Mouse (Mus musculus): ENCODE data around the gene Rnf222. TPM values are rescaled to one million over a fixed set of nuclear protein-coding genes. Genes with fewer than 3 reads are reported as not detected.

Gene Rnf222
- polyA plus RNA-seq, 1 experiment from 2014 or later = not detected

DNA sequence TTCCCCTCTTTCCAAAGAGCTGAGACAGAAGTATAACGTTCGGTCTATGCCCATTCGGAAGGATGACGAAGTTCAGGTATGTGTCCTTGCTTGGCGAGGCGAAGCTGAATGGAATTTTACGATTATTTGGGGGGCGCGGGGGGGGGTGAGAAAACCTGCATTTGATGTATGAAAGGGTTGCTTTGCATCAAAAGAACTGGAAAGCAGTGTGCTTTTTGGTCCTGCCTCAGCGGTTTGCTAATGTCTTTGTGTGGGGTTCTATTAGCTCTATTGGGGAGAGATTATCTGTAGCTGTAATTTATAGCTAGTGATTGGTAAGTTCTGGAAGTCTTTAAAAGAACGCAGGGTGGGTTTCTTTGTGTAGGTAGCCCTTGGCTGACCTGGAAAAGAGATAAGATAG, 14.0 kb downstream of the Rnf222 start:
- 7% methylated on average over 11 of the region's 11 CpGs for WGBS
- peak overlapping the region; percentile 98 for H3K9ac ChIP-seq (ENCODE audit: low read length)
- H3K4me2 ChIP-seq (ENCODE audit: low read depth, low read length, severe bottlenecking) = peak overlapping the region; percentile 70
- no peaks in the 10 kb centered on the region for H3K27me3 ChIP-seq (ENCODE audit: control insufficient read depth, insufficient read depth, low read length)
- DNase-seq (ENCODE audit: low spot score) = no peak
- no peaks in the 10 kb centered on the region for H3K9me3 ChIP-seq (ENCODE audit: control insufficient read depth, low read length)
- peaks cover 2% of the 10 kb centered on the region; the same call in 1 of the 2 replicates for H3K4me1 ChIP-seq (replicated peaks; ENCODE audit: control insufficient read depth, insufficient read depth, low read length)
- H3K36me3 ChIP-seq (ENCODE audit: control insufficient read depth, insufficient read depth, low read length) = peaks cover 24% of the 10 kb centered on the region
- H3K27ac ChIP-seq (ENCODE audit: low read depth, low read length) = 0 out of 2 replicates have a peak overlapping the region, but pooled peaks have one; percentile 46
- no peak for ATAC-seq (replicated peaks; ENCODE audit: low FRiP score)
- peak overlapping the region; percentile 97 for H3K4me3 ChIP-seq (ENCODE audit: low read depth, low read length)

DNA sequence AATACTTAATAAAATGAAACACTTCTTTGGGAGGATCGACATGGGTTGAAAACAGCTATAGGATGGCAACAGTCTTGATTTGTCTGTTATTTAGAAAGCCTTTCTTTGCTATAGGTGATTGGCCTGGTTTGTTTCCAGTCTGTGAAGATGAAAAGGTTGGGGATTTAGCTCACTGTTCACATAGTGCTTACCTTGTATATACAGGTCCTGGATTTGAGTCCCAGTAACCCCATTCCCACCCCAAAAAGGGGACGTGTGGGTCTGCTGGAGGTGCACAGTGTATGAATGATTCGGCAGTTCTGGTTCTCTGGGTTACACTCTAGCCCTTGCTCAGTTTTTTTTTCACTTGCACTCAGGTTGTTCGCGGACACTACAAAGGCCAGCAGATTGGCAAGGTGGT, 14.5 kb downstream of the Rnf222 start:
- Histone ChIP-seq H3K27ac (ENCODE audit: low read depth, low read length) (no peak overlapping the region), H3K27me3 (ENCODE audit: control insufficient read depth, insufficient read depth, low read length) (no peaks in the 10 kb centered on the region), H3K36me3 (ENCODE audit: control insufficient read depth, insufficient read depth, low read length) (peaks cover 24% of the 10 kb centered on the region), H3K9ac (ENCODE audit: low read length) (peak overlapping the region; percentile 98), H3K9me3 (ENCODE audit: control insufficient read depth, low read length) (no peaks in the 10 kb centered on the region), H3K4me3 (ENCODE audit: low read depth, low read length) (peak overlapping the region; percentile 97), H3K4me1 (replicated peaks; ENCODE audit: control insufficient read depth, insufficient read depth, low read length) (peaks cover 2% of the 10 kb centered on the region; the same call in 1 of the 2 replicates), H3K4me2 (ENCODE audit: low read depth, low read length, severe bottlenecking) (peak overlapping the region; percentile 70)
- ATAC-seq (replicated peaks; ENCODE audit: low FRiP score) = no peak
- WGBS = 84% methylated on average over 5 of the region's 5 CpGs
- no peak for DNase-seq (ENCODE audit: low spot score)

DNA sequence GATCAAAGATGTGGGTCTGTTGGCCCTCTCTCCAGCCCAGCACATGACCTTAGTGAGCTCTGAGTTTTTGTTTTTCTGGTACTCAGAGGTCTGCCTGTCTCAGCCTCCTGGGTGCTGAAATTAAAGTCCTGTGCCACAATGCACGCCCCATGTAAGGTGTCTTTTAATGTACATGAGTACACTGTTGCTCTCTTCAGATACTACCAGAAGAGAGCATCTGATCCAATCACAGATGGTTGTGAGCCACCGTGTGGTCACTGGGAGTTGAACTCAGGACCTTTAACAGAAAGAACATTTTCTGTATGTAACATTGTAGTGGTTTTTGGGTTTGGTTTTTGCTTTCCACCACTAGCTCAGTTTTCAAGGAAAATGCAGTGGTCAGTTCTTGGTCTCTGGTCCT, 15.4 kb downstream of the Rnf222 start:
- Histone ChIP-seq H3K36me3 (ENCODE audit: control insufficient read depth, insufficient read depth, low read length) (peaks cover 24% of the 10 kb centered on the region), H3K9ac (ENCODE audit: low read length) (no peak overlapping the region), H3K27ac (ENCODE audit: low read depth, low read length) (no peak overlapping the region), H3K4me1 (replicated peaks; ENCODE audit: control insufficient read depth, insufficient read depth, low read length) (peaks cover 2% of the 10 kb centered on the region; the same call in 1 of the 2 replicates), H3K9me3 (ENCODE audit: control insufficient read depth, low read length) (no peaks in the 10 kb centered on the region), H3K4me2 (ENCODE audit: low read depth, low read length, severe bottlenecking) (no peak overlapping the region), H3K4me3 (ENCODE audit: low read depth, low read length) (no peak overlapping the region), H3K27me3 (ENCODE audit: control insufficient read depth, insufficient read depth, low read length) (no peaks in the 10 kb centered on the region)
- no peak for DNase-seq (ENCODE audit: low spot score)
- ATAC-seq (replicated peaks; ENCODE audit: low FRiP score) = no peak
- 86% methylated on average over 2 of the region's 2 CpGs for WGBS

DNA sequence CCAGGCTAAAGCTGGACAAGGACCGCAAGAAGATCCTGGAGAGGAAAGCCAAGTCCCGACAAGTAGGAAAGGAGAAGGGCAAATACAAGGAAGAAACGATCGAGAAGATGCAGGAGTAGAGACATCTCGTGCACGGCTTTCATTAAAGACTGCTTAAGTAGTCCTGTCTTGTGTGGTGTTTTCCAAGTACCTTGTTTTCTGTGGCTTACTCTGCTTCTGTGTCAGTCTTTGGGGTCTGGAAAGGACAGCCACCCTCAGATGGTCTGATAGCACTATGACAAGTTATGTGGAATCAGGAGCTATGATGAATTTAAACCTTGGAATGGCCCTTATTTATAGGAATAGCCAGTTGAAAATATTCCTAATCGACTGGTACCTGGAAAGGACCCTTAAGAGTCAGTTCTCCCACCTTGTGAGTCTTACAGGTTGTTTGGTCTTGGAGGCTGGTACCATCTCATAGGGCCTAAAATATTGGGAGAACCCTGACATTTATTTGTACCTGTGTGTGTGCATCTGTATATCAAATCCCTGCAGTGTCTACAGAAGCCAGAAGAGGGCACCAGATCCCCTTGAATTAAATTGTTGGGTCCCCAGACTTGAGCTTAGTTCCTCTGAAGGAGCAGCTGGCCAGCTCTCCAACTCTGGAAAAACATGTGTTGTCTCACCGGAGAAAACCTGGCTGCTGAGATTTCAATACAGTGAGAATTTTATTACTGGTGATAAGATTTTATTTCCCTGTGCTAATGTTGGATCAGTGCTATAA, 16.2 kb downstream of the Rnf222 start:
- Histone ChIP-seq H3K4me1 (replicated peaks; ENCODE audit: control insufficient read depth, insufficient read depth, low read length) (peaks cover 2% of the 10 kb centered on the region; the same call in 1 of the 2 replicates), H3K27ac (ENCODE audit: low read depth, low read length) (no peak overlapping the region), H3K4me2 (ENCODE audit: low read depth, low read length, severe bottlenecking) (no peak overlapping the region), H3K9me3 (ENCODE audit: control insufficient read depth, low read length) (no peaks in the 10 kb centered on the region), H3K36me3 (ENCODE audit: control insufficient read depth, insufficient read depth, low read length) (peaks cover 24% of the 10 kb centered on the region), H3K4me3 (ENCODE audit: low read depth, low read length) (no peak overlapping the region), H3K9ac (ENCODE audit: low read length) (no peak overlapping the region), H3K27me3 (ENCODE audit: control insufficient read depth, insufficient read depth, low read length) (no peaks in the 10 kb centered on the region)
- ATAC-seq (replicated peaks; ENCODE audit: low FRiP score) (no peak), DNase-seq (ENCODE audit: low spot score) (peak; percentile 82)
- 91% methylated on average over 8 of the region's 8 CpGs for WGBS

DNA sequence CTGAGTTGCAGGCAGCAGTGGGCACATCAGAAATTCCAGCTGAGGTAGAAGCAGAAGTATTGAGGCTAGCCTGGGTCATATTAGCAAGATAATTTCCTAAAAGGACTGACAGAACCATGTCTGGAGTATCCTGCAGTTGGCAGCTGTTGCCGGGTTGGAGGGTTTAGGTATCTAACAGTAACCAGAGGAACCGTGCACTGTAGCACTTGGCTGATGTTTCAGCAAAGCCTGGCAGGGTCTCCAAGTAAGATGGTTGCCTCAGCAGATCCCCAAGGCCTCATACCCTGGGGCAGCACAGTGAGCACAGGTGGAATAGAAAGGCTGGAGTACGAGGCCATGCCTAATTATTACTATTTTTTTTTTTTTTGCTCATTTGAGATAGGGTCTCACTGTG, 16.8 kb downstream of the Rnf222 start:
- peaks cover 2% of the 10 kb centered on the region; the same call in 1 of the 2 replicates for H3K4me1 ChIP-seq (replicated peaks; ENCODE audit: control insufficient read depth, insufficient read depth, low read length)
- ATAC-seq (replicated peaks; ENCODE audit: low FRiP score) (no peak), DNase-seq (ENCODE audit: low spot score) (no peak)
- no peak overlapping the region for H3K9ac ChIP-seq (ENCODE audit: low read length)
- H3K27me3 ChIP-seq (ENCODE audit: control insufficient read depth, insufficient read depth, low read length) = no peaks in the 10 kb centered on the region
- no peak overlapping the region for H3K27ac ChIP-seq (ENCODE audit: low read depth, low read length)
- H3K36me3 ChIP-seq (ENCODE audit: control insufficient read depth, insufficient read depth, low read length) = peaks cover 24% of the 10 kb centered on the region
- H3K4me2 ChIP-seq (ENCODE audit: low read depth, low read length, severe bottlenecking) = no peak overlapping the region
- H3K4me3 ChIP-seq (ENCODE audit: low read depth, low read length) = no peak overlapping the region
- 91% methylated on average over 3 of the region's 3 CpGs for WGBS
- H3K9me3 ChIP-seq (ENCODE audit: control insufficient read depth, low read length) = no peaks in the 10 kb centered on the region

DNA sequence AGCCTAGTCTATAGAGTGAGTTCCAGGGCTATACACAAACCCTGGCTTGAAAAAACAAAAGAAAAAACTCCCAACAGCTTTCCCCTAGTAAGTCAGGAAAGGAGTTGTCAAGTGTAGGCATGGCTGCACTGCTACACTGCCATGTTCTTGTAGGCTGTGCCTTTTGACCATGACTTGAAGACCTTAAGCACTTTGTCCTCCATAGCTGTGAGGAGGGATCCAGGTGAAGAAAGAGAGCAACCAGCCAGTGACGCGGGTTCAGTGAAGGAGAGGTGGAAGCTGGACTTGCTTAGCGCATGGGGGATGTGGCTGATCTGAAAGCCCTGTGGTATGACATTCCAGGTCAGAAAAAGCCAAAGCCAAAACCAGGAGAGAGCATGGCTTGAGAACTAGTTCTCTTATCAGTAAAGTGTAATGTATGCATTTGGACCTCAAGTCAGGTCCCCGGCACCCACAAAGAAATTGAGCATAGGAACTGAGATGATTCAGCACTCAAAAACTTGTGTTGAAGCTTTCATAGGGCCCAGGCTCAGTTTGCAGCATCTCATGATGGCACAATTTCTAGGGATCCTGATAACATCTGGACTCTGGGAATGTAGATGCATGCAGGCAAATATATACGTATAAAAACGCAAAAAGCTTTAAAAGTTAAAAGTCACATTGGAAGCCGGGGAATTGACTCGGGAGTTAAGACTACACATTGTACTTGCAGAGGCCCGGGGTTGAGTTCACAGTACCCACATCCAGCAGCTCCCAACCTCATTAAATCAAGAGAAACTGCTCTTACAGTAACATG, 17.5 kb downstream of the Rnf222 start:
- no peak overlapping the region for H3K4me2 ChIP-seq (ENCODE audit: low read depth, low read length, severe bottlenecking)
- peaks cover 24% of the 10 kb centered on the region for H3K36me3 ChIP-seq (ENCODE audit: control insufficient read depth, insufficient read depth, low read length)
- H3K9ac ChIP-seq (ENCODE audit: low read length) = no peak overlapping the region
- H3K4me1 ChIP-seq (replicated peaks; ENCODE audit: control insufficient read depth, insufficient read depth, low read length) = peaks cover 2% of the 10 kb centered on the region; the same call in 1 of the 2 replicates
- no peak overlapping the region for H3K27ac ChIP-seq (ENCODE audit: low read depth, low read length)
- no peak overlapping the region for H3K4me3 ChIP-seq (ENCODE audit: low read depth, low read length)
- H3K9me3 ChIP-seq (ENCODE audit: control insufficient read depth, low read length) = no peaks in the 10 kb centered on the region
- H3K27me3 ChIP-seq (ENCODE audit: control insufficient read depth, insufficient read depth, low read length) = no peaks in the 10 kb centered on the region
- WGBS = 92% methylated on average over 9 of the region's 9 CpGs
- no peak for DNase-seq (ENCODE audit: low spot score)
- no peak for ATAC-seq (replicated peaks; ENCODE audit: low FRiP score)

DNA sequence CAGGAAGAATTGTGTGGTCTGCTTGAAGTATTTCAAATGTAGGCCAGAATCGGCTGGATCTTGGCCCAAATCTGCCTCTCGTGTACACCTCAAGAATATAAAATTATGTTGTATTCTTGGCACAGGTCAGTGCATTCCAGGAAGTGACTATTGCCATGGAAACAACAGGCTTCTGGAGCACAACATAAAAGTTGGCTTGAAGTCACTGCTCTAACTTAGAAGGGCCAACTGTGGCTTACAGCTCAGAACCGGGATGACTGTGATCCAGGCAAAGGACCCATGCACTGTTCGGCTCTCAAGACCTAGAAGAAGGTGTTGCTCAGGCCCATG, 18.1 kb downstream of the Rnf222 start:
- Histone ChIP-seq H3K27ac (ENCODE audit: low read depth, low read length) (no peak overlapping the region), H3K4me3 (ENCODE audit: low read depth, low read length) (no peak overlapping the region), H3K36me3 (ENCODE audit: control insufficient read depth, insufficient read depth, low read length) (peaks cover 24% of the 10 kb centered on the region), H3K9me3 (ENCODE audit: control insufficient read depth, low read length) (no peaks in the 10 kb centered on the region), H3K9ac (ENCODE audit: low read length) (no peak overlapping the region), H3K27me3 (ENCODE audit: control insufficient read depth, insufficient read depth, low read length) (no peaks in the 10 kb centered on the region), H3K4me2 (ENCODE audit: low read depth, low read length, severe bottlenecking) (no peak overlapping the region), H3K4me1 (replicated peaks; ENCODE audit: control insufficient read depth, insufficient read depth, low read length) (no peaks in the 10 kb centered on the region; the same call in 1 of the 2 replicates)
- ATAC-seq (replicated peaks; ENCODE audit: low FRiP score) (no peak), DNase-seq (ENCODE audit: low spot score) (no peak)
- 89% methylated on average over 4 of the region's 4 CpGs for WGBS

DNA sequence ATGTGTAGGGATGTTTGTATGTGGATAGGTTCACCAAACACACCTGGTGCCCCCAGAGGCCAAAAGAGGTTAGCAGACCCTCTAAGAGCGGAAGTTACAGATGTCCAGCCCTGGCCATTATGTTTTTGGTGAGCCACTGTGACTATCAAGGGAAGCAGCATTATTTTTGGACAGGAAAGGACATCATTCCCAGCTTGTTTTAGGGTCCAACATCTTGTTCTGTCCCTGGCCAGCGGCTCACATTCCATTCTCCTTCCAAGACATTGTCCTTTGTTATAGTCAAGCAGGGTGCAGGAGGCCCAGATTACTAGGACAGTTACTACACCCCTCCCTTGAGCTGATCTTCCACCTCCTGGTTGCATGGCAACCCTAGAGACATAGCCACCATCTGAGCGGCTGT, 18.9 kb downstream of the Rnf222 start:
- Histone ChIP-seq H3K9me3 (ENCODE audit: control insufficient read depth, low read length) (no peaks in the 10 kb centered on the region), H3K9ac (ENCODE audit: low read length) (no peak overlapping the region), H3K27me3 (ENCODE audit: control insufficient read depth, insufficient read depth, low read length) (no peaks in the 10 kb centered on the region), H3K4me1 (replicated peaks; ENCODE audit: control insufficient read depth, insufficient read depth, low read length) (no peaks in the 10 kb centered on the region; the same call in 1 of the 2 replicates), H3K4me2 (ENCODE audit: low read depth, low read length, severe bottlenecking) (no peak overlapping the region), H3K4me3 (ENCODE audit: low read depth, low read length) (no peak overlapping the region), H3K27ac (ENCODE audit: low read depth, low read length) (no peak overlapping the region), H3K36me3 (ENCODE audit: control insufficient read depth, insufficient read depth, low read length) (peaks cover 24% of the 10 kb centered on the region)
- no peak for DNase-seq (ENCODE audit: low spot score)
- whole genome bisulfite sequencing = 79% methylated on average over 3 of the region's 3 CpGs
- no peak for ATAC-seq (replicated peaks; ENCODE audit: low FRiP score)

Measured in forebrain, embryonic 11.5 days (tissue).